In the genomic region with DNA sequence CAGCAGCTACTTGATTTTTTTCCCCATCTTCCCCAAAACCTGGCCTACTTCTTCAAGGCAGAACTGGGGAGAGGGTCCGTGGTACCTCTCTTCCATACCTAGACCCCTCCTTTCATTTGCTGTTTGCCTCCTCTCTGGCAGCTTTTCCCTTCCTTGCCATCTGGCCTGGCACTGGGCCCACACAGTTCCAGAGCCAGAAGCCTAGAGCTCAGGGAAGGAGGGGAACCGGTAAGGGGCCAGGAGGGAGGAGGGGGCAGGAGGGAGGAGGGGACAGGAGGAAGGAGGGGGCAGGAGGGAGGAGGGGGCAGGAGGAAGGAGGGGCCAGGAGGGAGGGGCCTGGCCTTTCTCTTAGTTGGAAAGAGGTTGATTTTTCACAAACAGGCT, we compare ENCODE assay signal across 8 mouse cellular contexts. TPM values are rescaled to one million over a fixed set of nuclear protein-coding genes. Genes with fewer than 3 reads are reported as not detected.
DNase-seq lines count a peak whose midpoint lies in the region; ATAC-seq and TF ChIP-seq lines count a peak whose summit lies in the region.

No protein-coding gene starts in this region.

- WGBS in forebrain, embryonic 15.5 days: 15% methylated on average over 2 of the region's 2 CpGs
- 8% methylated on average over 2 of the region's 2 CpGs for WGBS in neural tube, embryonic 13.5 days

- peaks cover 25% of the 10 kb centered on the region for H3K4me1 ChIP-seq in forebrain, embryonic 15.5 days
- peaks cover 15% of the 10 kb centered on the region for H3K4me1 ChIP-seq in neural tube, embryonic 13.5 days (replicated peaks)

- H3K9ac ChIP-seq in forebrain, embryonic 15.5 days (replicated peaks): 0 out of 2 replicates have a peak overlapping the region, but pooled peaks have one; percentile 3
- no peak overlapping the region for H3K9ac ChIP-seq in neural tube, embryonic 13.5 days

- H3K4me2 ChIP-seq in forebrain, embryonic 15.5 days (replicated peaks): peak overlapping the region; percentile 21; the same call in 1 of the 2 replicates
- H3K4me2 ChIP-seq in neural tube, embryonic 13.5 days: no peak overlapping the region

- H3K36me3 ChIP-seq in forebrain, embryonic 15.5 days: no peaks in the 10 kb centered on the region
- no peaks in the 10 kb centered on the region for H3K36me3 ChIP-seq in neural tube, embryonic 13.5 days

- H3K27ac ChIP-seq in forebrain, embryonic 15.5 days (replicated peaks): peak overlapping the region; percentile 97
- H3K27ac ChIP-seq in neural tube, embryonic 13.5 days (replicated peaks): peak overlapping the region; percentile 85
- no peak overlapping the region for H3K27ac ChIP-seq in gastrocnemius, adult 2 months

- peak; percentile 83 for ATAC-seq in forebrain, embryonic 15.5 days (replicated peaks)
- peak; percentile 89 for ATAC-seq in neural tube, embryonic 13.5 days (ENCODE audit: low read depth)

- intact Hi-C loops in left cerebral cortex, postnatal 14 days (cut with DNase I): no loop called here
- intact Hi-C loops in gastrocnemius, adult 2 months (cut with DNase I): no loop called here

- H3K9me3 ChIP-seq in forebrain, embryonic 15.5 days: no peaks in the 10 kb centered on the region
- no peaks in the 10 kb centered on the region for H3K9me3 ChIP-seq in neural tube, embryonic 13.5 days

- H3K27me3 ChIP-seq in forebrain, embryonic 15.5 days: no peaks in the 10 kb centered on the region
- no peaks in the 10 kb centered on the region for H3K27me3 ChIP-seq in neural tube, embryonic 13.5 days

- no peak for TF ChIP-seq CTCF in gastrocnemius, adult 2 months (IDR thresholded peaks at IDR 0.05)

- peak; percentile 27 for DNase-seq in embryo, embryonic 11 days
- DNase-seq in embryo, embryonic 10 days (ENCODE audit: low spot score): no peak
- DNase-seq in spleen, postnatal 36 days (ENCODE audit: low spot score in 2 of 2): peak; percentile 26 to 38
- DNase-seq in spleen, postnatal 14 days (ENCODE audit: low spot score in 2 of 2): no peak
- peak; percentile 66 to 81 for DNase-seq in left cerebral cortex, postnatal 14 days (ENCODE audit: low spot score in 2 of 2)
- no peak for DNase-seq in gastrocnemius, adult 2 months

- no peak overlapping the region for H3K4me3 ChIP-seq in forebrain, embryonic 15.5 days
- H3K4me3 ChIP-seq in neural tube, embryonic 13.5 days: no peak overlapping the region
- no peak overlapping the region for H3K4me3 ChIP-seq in gastrocnemius, adult 2 months

RNA-seq across cellular contexts. Expression of a gene that starts 4.2 kb away (rescaled TPM):
- 0.50 and 0.71 TPM in 2 replicates for polyA plus RNA-seq in forebrain, embryonic 15.5 days (2015; fragmentation: Nextera tagmentation; extraction: Ambion mirVana)
- under 1 TPM; 0.40 to 0.66 TPM for total RNA-seq in left cerebral cortex, postnatal 14 days (2021)
- 0.43 and 0.77 TPM in 2 replicates for polyA plus RNA-seq in neural tube, embryonic 13.5 days (2015; fragmentation: Nextera tagmentation; extraction: Ambion mirVana)
- total RNA-seq in gastrocnemius, adult 2 months (2021): not detected

RNA-seq across cellular contexts. Expression of a gene that starts 22.4 kb away (rescaled TPM):
- 21.9 and 26.2 TPM in 2 replicates for polyA plus RNA-seq in forebrain, embryonic 15.5 days (2015; fragmentation: Nextera tagmentation; extraction: Ambion mirVana)
- 1 to 10 TPM; 5.7 to 9.0 TPM for total RNA-seq in left cerebral cortex, postnatal 14 days (2021)
- polyA plus RNA-seq in neural tube, embryonic 13.5 days (2015; fragmentation: Nextera tagmentation; extraction: Ambion mirVana): 19.0 and 21.0 TPM in 2 replicates
- total RNA-seq in gastrocnemius, adult 2 months (2021): 1 to 10 TPM; 2.4 to 4.5 TPM

RNA-seq across cellular contexts. Expression of a gene that starts 23.9 kb away (rescaled TPM):
- 98.9 and 112 TPM in 2 replicates for polyA plus RNA-seq in forebrain, embryonic 15.5 days (2015; fragmentation: Nextera tagmentation; extraction: Ambion mirVana)
- total RNA-seq in left cerebral cortex, postnatal 14 days (2021): 100 to 1,000 TPM; 157 TPM
- 89.0 and 107 TPM in 2 replicates for polyA plus RNA-seq in neural tube, embryonic 13.5 days (2015; fragmentation: Nextera tagmentation; extraction: Ambion mirVana)
- total RNA-seq in gastrocnemius, adult 2 months (2021): 10 to 100 TPM; 68.8 to 71.2 TPM

RNA-seq across cellular contexts. Expression of a gene that starts 32.3 kb away (rescaled TPM):
- 207 and 211 TPM in 2 replicates for polyA plus RNA-seq in forebrain, embryonic 15.5 days (2015; fragmentation: Nextera tagmentation; extraction: Ambion mirVana)
- total RNA-seq in left cerebral cortex, postnatal 14 days (2021): 10 to 100 TPM; 60.8 to 61.1 TPM
- polyA plus RNA-seq in neural tube, embryonic 13.5 days (2015; fragmentation: Nextera tagmentation; extraction: Ambion mirVana): 147 and 148 TPM in 2 replicates
- total RNA-seq in gastrocnemius, adult 2 months (2021): 10 to 100 TPM; 26.8 to 28.3 TPM

RNA-seq across cellular contexts. Expression of a gene that starts 59.8 kb away (rescaled TPM):
- 51.1 and 51.8 TPM in 2 replicates for polyA plus RNA-seq in forebrain, embryonic 15.5 days (2015; fragmentation: Nextera tagmentation; extraction: Ambion mirVana)
- total RNA-seq in left cerebral cortex, postnatal 14 days (2021): 10 to 100 TPM; 28.8 to 32.3 TPM
- 44.5 and 45.3 TPM in 2 replicates for polyA plus RNA-seq in neural tube, embryonic 13.5 days (2015; fragmentation: Nextera tagmentation; extraction: Ambion mirVana)
- total RNA-seq in gastrocnemius, adult 2 months (2021): 10 to 100 TPM; 17.9 to 18.1 TPM

Comparison
In these comparisons a context has a peak if more than half of its experiments do, and no peak if none do; other contexts are left out.
1. DNase-seq: peak in embryo, embryonic 11 days (single experiment), spleen, postnatal 36 days (2 of 2) and left cerebral cortex, postnatal 14 days (2 of 2); none in embryo, embryonic 10 days (single experiment), spleen, postnatal 14 days (0 of 2) and gastrocnemius, adult 2 months (single experiment).